Mouse (Mus musculus): ENCODE measurements at regions not wholly inside any gene's neighbourhood (a gene's known extent, or its start where the extent isn't known, plus 50 kb on each side); places are given as distances from the start of the nearest gene placed in this dataset.

DNA sequence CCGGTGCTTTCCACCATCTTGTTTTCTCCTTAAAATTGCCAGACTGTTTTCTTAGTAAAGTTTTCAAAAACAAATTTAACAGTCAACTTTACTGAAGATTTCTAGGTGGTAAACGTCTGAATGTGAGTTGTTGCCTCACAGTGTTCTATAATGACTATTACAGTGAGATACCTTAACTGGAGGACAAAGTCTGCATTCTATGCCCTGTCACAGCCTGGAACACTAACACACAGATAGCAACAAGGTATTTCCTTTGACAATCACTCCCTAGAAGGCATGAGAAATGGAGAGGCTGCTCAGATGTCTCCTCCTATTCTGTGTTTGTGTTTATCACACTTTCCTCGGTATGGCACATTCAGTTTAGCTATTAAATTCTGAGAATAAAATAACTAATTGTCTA, 430.8 kb downstream of the Col12a1 start:
- no peak overlapping the region for H3K4me3 ChIP-seq (ENCODE audit: low read depth, low read length)
- WGBS = 88% methylated on average over 3 of the region's 3 CpGs
- ATAC-seq (ENCODE audit: insufficient number of reproducible peaks, low FRiP score, low TSS enrichment, low read depth) = no peak
- H3K4me2 ChIP-seq (ENCODE audit: low read depth, severe bottlenecking) = no peak overlapping the region
- no peaks in the 10 kb centered on the region for H3K36me3 ChIP-seq (ENCODE audit: control insufficient read depth, insufficient read depth, low read length)
- no peak for DNase-seq (ENCODE audit: low spot score)
- H3K9ac ChIP-seq (ENCODE audit: low read length) = no peak overlapping the region
- no peak overlapping the region for H3K27ac ChIP-seq (replicated peaks; ENCODE audit: low read depth, low read length)
- H3K4me1 ChIP-seq (ENCODE audit: control insufficient read depth, insufficient read depth, low read length) = no peaks in the 10 kb centered on the region
- H3K9me3 ChIP-seq (ENCODE audit: control insufficient read depth, low read length) = no peaks in the 10 kb centered on the region
- no peaks in the 10 kb centered on the region for H3K27me3 ChIP-seq (ENCODE audit: control insufficient read depth, insufficient read depth, low read length)

DNA sequence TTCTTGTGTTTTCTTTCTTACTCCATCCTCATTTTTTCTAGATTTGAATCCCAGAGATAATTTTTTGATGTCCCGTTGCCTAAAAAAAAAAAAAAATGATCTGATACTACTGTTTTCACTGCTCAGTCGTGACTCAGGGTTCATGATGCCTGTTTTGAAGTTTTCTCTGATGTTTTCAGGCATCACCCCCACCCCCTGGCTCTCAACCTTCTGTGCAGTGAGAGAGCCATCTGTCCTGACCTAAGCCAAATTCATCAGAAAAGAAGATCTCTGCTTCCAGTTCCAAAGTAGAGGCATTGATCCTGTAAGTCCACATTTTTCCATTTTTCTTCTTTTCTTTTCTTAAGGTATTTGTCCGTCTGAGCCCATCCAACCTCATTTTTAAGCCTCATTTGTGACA, 423.3 kb downstream of the Col12a1 start:
- Histone ChIP-seq H3K9ac (ENCODE audit: low read length) (no peak overlapping the region), H3K36me3 (ENCODE audit: control insufficient read depth, insufficient read depth, low read length) (no peaks in the 10 kb centered on the region), H3K9me3 (ENCODE audit: control insufficient read depth, low read length) (no peaks in the 10 kb centered on the region), H3K4me2 (ENCODE audit: low read depth, severe bottlenecking) (no peak overlapping the region), H3K4me1 (ENCODE audit: control insufficient read depth, insufficient read depth, low read length) (no peaks in the 10 kb centered on the region), H3K4me3 (ENCODE audit: low read depth, low read length) (no peak overlapping the region), H3K27ac (replicated peaks; ENCODE audit: low read depth, low read length) (no peak overlapping the region), H3K27me3 (ENCODE audit: control insufficient read depth, insufficient read depth, low read length) (no peaks in the 10 kb centered on the region)
- DNase-seq (ENCODE audit: low spot score) (no peak), ATAC-seq (ENCODE audit: insufficient number of reproducible peaks, low FRiP score, low TSS enrichment, low read depth) (no peak)
- WGBS = 76% methylated on average over 3 of the region's 3 CpGs

DNA sequence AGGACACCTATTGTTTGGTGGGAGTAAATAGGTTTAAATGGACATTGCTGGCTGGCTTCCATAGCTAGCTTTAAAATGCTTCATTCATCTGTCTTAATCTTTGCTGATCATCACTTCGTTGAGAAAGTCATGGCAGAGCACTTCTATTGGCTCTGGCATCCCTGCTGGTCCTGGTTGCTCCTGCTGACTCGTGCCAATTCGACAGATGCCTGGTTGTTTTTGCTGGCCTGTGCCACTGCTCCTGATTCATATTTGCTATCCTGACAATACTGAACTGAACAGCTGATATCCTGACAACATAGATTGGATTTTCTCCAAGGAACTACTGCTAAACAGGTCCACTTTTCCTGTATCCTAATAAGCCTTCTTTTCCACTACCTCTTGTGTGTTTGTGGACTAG, 417.1 kb downstream of the Col12a1 start:
- WGBS = 84% methylated on average over 3 of the region's 3 CpGs
- H3K9ac ChIP-seq (ENCODE audit: low read length) = no peak overlapping the region

DNA sequence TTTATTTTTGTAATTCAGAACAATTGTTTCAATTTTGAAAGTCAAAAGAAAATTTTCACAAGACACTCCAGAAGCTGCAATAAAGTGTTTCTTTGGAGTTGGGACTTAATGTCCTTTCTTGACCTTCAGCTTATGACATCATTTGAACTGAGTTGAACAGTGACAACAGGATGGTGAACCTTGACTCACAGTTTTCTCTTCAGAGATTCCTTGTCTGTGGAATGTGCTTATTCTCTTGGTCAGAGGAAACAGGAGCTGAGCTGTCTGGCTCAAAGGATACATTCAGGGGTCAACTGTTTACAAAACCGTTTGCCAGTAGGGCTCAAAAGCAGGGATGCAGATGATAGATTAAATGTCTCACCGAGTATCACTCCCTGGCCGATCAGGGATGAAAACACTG, 408.0 kb downstream of the Col12a1 start:
- Histone ChIP-seq H3K27ac (replicated peaks; ENCODE audit: low read depth, low read length) (no peak overlapping the region), H3K27me3 (ENCODE audit: control insufficient read depth, insufficient read depth, low read length) (no peaks in the 10 kb centered on the region), H3K9ac (ENCODE audit: low read length) (no peak overlapping the region), H3K4me3 (ENCODE audit: low read depth, low read length) (no peak overlapping the region), H3K4me2 (ENCODE audit: low read depth, severe bottlenecking) (no peak overlapping the region), H3K4me1 (ENCODE audit: control insufficient read depth, insufficient read depth, low read length) (no peaks in the 10 kb centered on the region), H3K9me3 (ENCODE audit: control insufficient read depth, low read length) (no peaks in the 10 kb centered on the region), H3K36me3 (ENCODE audit: control insufficient read depth, insufficient read depth, low read length) (no peaks in the 10 kb centered on the region)
- 62% methylated on average over 3 of the region's 3 CpGs for WGBS
- no peak for ATAC-seq (ENCODE audit: insufficient number of reproducible peaks, low FRiP score, low TSS enrichment, low read depth)
- no peak for DNase-seq (ENCODE audit: low spot score)

More for the DNA sequence above, 417.1 kb downstream of the Col12a1 start:
- Histone ChIP-seq H3K36me3 (ENCODE audit: control insufficient read depth, insufficient read depth, low read length) (no peaks in the 10 kb centered on the region), H3K4me1 (ENCODE audit: control insufficient read depth, insufficient read depth, low read length) (no peaks in the 10 kb centered on the region), H3K27me3 (ENCODE audit: control insufficient read depth, insufficient read depth, low read length) (no peaks in the 10 kb centered on the region), H3K4me2 (ENCODE audit: low read depth, severe bottlenecking) (no peak overlapping the region), H3K4me3 (ENCODE audit: low read depth, low read length) (no peak overlapping the region), H3K9me3 (ENCODE audit: control insufficient read depth, low read length) (no peaks in the 10 kb centered on the region), H3K27ac (replicated peaks; ENCODE audit: low read depth, low read length) (no peak overlapping the region)
- no peak for DNase-seq (ENCODE audit: low spot score)
- no peak for ATAC-seq (ENCODE audit: insufficient number of reproducible peaks, low FRiP score, low TSS enrichment, low read depth)

DNA sequence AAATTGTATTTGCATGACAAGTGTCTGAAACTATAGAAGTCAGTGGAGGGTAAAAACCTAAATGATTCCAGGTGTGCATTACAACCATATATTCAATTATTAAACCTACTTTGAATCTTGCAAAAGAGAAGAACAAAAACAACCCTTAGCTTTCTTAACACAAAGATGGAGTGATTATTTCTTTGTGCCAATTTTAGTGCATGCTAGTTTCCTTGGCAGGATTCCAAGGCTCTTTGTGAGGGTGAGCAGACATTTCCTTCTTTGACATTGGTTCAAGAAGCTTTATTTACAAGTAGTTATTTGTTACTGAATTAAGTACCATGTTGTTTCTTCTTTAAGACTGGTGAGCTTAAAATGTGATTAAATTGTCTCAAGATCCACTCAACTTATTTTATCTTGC, 401.2 kb downstream of the Col12a1 start:
- Histone ChIP-seq H3K9me3 (ENCODE audit: control insufficient read depth, low read length) (no peaks in the 10 kb centered on the region), H3K4me1 (ENCODE audit: control insufficient read depth, insufficient read depth, low read length) (no peaks in the 10 kb centered on the region), H3K4me3 (ENCODE audit: low read depth, low read length) (no peak overlapping the region), H3K27me3 (ENCODE audit: control insufficient read depth, insufficient read depth, low read length) (no peaks in the 10 kb centered on the region), H3K36me3 (ENCODE audit: control insufficient read depth, insufficient read depth, low read length) (no peaks in the 10 kb centered on the region), H3K9ac (ENCODE audit: low read length) (no peak overlapping the region), H3K4me2 (ENCODE audit: low read depth, severe bottlenecking) (no peak overlapping the region), H3K27ac (replicated peaks; ENCODE audit: low read depth, low read length) (no peak overlapping the region)
- no peak for ATAC-seq (ENCODE audit: insufficient number of reproducible peaks, low FRiP score, low TSS enrichment, low read depth)
- DNase-seq (ENCODE audit: low spot score) = no peak

DNA sequence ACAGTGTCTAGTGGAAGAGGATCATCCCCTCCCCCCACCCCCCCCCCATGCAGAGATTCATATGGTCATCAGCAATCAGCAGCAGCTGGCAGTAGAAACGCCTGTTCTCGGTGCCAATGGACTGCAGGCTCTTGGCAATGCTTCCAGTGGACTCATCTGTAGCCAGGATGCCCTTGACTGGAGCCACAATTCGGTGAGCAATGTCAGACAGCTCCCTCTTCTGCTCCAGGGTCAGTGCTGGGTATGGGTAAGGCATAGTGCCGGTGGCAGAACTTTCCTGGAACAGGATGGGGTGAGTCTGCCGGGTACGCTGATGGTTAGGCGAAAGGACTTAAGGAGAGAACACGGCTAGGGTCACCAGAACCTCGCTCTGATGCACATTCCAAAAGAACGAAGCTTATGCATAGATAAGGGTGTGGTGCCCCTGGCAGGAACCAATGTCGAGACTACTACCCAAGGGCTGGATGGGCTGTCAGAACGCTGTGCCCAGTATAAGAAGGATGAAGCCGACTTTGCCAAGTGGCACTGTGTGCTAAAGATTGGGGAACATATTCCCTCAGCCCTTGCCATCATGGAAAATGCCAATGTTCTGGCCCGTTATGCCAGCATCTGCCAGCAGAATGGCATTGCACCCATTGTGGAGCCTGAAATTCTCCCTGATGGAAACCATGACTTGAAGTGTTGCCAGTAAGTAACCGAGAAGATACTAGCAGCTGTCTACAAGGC, 372.1 kb downstream of the Col12a1 start:
- DNase-seq (ENCODE audit: low spot score) (no peak), ATAC-seq (ENCODE audit: insufficient number of reproducible peaks, low FRiP score, low TSS enrichment, low read depth) (no peak)
- no peak overlapping the region for H3K4me2 ChIP-seq (ENCODE audit: low read depth, severe bottlenecking)
- H3K27me3 ChIP-seq (ENCODE audit: control insufficient read depth, insufficient read depth, low read length) = no peaks in the 10 kb centered on the region
- H3K4me3 ChIP-seq (ENCODE audit: low read depth, low read length) = no peak overlapping the region
- no peak overlapping the region for H3K9ac ChIP-seq (ENCODE audit: low read length)
- H3K27ac ChIP-seq (replicated peaks; ENCODE audit: low read depth, low read length) = no peak overlapping the region
- no peaks in the 10 kb centered on the region for H3K36me3 ChIP-seq (ENCODE audit: control insufficient read depth, insufficient read depth, low read length)
- WGBS = 89% methylated on average over 15 of the region's 15 CpGs
- H3K4me1 ChIP-seq (ENCODE audit: control insufficient read depth, insufficient read depth, low read length) = no peaks in the 10 kb centered on the region
- H3K9me3 ChIP-seq (ENCODE audit: control insufficient read depth, low read length) = no peaks in the 10 kb centered on the region

DNA sequence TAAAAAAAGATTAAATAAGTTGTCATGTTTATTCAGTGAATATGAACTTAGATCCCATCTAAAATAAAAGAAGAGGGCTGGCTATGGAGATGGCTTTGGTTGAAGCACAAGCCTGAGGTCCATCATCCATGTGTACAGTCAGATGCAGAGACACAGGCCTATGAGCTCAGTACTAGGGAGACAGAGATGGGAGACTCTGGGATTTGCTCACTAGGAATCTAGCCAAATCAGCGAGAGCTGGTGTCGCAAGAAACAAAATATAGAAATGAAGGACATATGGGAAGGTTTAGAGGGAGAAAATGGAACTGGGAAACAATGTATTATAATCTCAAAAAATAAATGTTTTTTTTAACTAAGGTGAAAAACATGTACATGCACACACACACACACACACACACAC, 326.6 kb downstream of the Col12a1 start:
- no peaks in the 10 kb centered on the region for H3K9me3 ChIP-seq (ENCODE audit: control insufficient read depth, low read length)
- H3K4me2 ChIP-seq (ENCODE audit: low read depth, severe bottlenecking) = no peak overlapping the region
- ATAC-seq (ENCODE audit: insufficient number of reproducible peaks, low FRiP score, low TSS enrichment, low read depth) (no peak), DNase-seq (ENCODE audit: low spot score) (no peak)
- no peak overlapping the region for H3K4me3 ChIP-seq (ENCODE audit: low read depth, low read length)
- no peak overlapping the region for H3K9ac ChIP-seq (ENCODE audit: low read length)
- H3K27ac ChIP-seq (replicated peaks; ENCODE audit: low read depth, low read length) = no peak overlapping the region
- no peaks in the 10 kb centered on the region for H3K4me1 ChIP-seq (ENCODE audit: control insufficient read depth, insufficient read depth, low read length)
- H3K36me3 ChIP-seq (ENCODE audit: control insufficient read depth, insufficient read depth, low read length) = no peaks in the 10 kb centered on the region
- WGBS = 94% methylated on average over 2 of the region's 2 CpGs
- no peaks in the 10 kb centered on the region for H3K27me3 ChIP-seq (ENCODE audit: control insufficient read depth, insufficient read depth, low read length)

DNA sequence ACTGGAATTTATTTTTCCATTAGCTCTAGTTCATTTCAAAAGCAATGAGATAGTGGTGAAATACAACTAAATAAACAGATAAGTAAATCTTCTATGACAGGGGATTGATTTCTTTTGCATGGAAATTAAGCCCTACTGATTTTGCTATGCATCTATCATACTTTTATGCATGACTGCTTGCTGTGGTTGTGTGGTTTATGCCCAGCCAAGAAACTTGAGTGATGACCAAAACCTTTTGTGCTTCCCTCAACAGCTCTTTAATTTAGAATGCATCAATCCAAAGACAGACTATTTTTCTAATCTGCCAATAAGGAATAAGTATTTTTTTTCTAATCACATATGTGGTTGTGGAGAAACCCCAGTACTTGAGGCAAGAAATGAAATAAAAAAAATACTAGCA, 303.6 kb downstream of the Col12a1 start:
- Histone ChIP-seq H3K9ac (ENCODE audit: low read length) (no peak overlapping the region), H3K9me3 (ENCODE audit: control insufficient read depth, low read length) (no peaks in the 10 kb centered on the region), H3K36me3 (ENCODE audit: control insufficient read depth, insufficient read depth, low read length) (no peaks in the 10 kb centered on the region), H3K27ac (replicated peaks; ENCODE audit: low read depth, low read length) (no peak overlapping the region), H3K4me1 (ENCODE audit: control insufficient read depth, insufficient read depth, low read length) (no peaks in the 10 kb centered on the region), H3K27me3 (ENCODE audit: control insufficient read depth, insufficient read depth, low read length) (no peaks in the 10 kb centered on the region), H3K4me2 (ENCODE audit: low read depth, severe bottlenecking) (no peak overlapping the region), H3K4me3 (ENCODE audit: low read depth, low read length) (no peak overlapping the region)
- ATAC-seq (ENCODE audit: insufficient number of reproducible peaks, low FRiP score, low TSS enrichment, low read depth) = no peak
- DNase-seq (ENCODE audit: low spot score) = no peak

DNA sequence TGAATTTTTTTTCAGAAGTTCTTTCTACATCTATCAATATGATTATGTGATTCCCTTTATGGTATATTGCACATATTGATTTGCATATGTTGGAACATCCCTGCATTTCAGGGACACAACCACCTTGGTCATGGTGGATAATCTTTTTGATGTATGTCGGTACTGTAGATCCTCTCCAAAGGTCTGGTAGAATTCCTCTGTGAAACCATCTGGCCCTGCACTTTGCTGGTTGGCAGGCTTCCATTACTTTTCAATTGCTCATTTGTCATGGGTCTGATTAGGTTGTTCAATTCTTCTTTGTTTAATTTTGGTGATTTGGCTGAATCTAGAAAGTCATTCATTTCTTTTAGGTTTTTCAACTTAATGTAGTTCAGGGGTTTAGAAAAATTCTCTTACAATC, 288.2 kb downstream of the Col12a1 start:
- Histone ChIP-seq H3K4me1 (ENCODE audit: control insufficient read depth, insufficient read depth, low read length) (no peaks in the 10 kb centered on the region), H3K4me3 (ENCODE audit: low read depth, low read length) (no peak overlapping the region), H3K27ac (replicated peaks; ENCODE audit: low read depth, low read length) (no peak overlapping the region), H3K4me2 (ENCODE audit: low read depth, severe bottlenecking) (no peak overlapping the region), H3K27me3 (ENCODE audit: control insufficient read depth, insufficient read depth, low read length) (no peaks in the 10 kb centered on the region), H3K36me3 (ENCODE audit: control insufficient read depth, insufficient read depth, low read length) (no peaks in the 10 kb centered on the region), H3K9ac (ENCODE audit: low read length) (no peak overlapping the region), H3K9me3 (ENCODE audit: control insufficient read depth, low read length) (no peaks in the 10 kb centered on the region)
- no peak for ATAC-seq (ENCODE audit: insufficient number of reproducible peaks, low FRiP score, low TSS enrichment, low read depth)
- WGBS = 95% methylated on average over 1 of the region's 1 CpGs
- no peak for DNase-seq (ENCODE audit: low spot score)

All from limb, embryonic 11.5 days (tissue).